Mouse (Mus musculus) G1E (cell line): ENCODE results near the gene Dbn1.

Experiments
- CTCF ChIP-seq: IDR thresholded peaks from 2 replicates; pipeline ENCODE4 v1.5.1; 2012; ENCODE audit warnings: low read depth, low read length, inconsistent platforms, mixed read lengths
- GATA1 ChIP-seq: IDR thresholded peaks from 2 replicates; pipeline ENCODE4 v1.6.1; 2012; ENCODE audit warnings: borderline replicate concordance, low read length, inconsistent platforms, mixed read lengths
- POLR2AphosphoS5 ChIP-seq: IDR thresholded peaks from 2 replicates; pipeline ENCODE4 v1.6.1; 2012; ENCODE audit warnings: low read depth, low read length, inconsistent platforms; ENCODE audit not compliant: insufficient replicate concordance
- TAL1 ChIP-seq: conservative IDR thresholded peaks from 2 replicates; pipeline ENCODE4 v1.6.1; 2012; ENCODE audit warnings: low read depth, low read length, inconsistent platforms, mixed read lengths

DNA sequence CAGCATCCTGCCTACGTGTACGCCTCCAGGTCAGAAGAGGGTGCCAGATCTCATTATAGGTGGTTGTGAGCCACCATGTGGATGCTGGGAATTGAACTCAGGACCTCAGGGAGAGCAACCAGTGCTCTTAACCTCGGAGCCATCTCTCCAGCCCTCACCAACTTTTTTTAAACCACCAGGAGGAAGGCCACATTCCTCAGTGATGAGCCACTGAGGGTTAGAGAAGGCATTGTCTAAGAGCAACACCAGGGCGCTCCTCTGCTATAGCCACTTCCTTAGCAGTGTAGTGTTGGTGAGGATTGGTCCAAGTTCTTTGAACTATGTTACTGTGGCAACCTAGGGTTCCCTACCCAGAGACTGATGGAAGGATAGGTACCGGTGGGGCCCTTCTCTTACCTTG lies 12.2 kb downstream of the Dbn1 start:
- TF ChIP-seq CTCF (no peak), GATA1 (no peak), POLR2AphosphoS5 (no peak), TAL1 (no peak)
